Mouse (Mus musculus): ENCODE data around the gene Inpp5b.

DNA sequence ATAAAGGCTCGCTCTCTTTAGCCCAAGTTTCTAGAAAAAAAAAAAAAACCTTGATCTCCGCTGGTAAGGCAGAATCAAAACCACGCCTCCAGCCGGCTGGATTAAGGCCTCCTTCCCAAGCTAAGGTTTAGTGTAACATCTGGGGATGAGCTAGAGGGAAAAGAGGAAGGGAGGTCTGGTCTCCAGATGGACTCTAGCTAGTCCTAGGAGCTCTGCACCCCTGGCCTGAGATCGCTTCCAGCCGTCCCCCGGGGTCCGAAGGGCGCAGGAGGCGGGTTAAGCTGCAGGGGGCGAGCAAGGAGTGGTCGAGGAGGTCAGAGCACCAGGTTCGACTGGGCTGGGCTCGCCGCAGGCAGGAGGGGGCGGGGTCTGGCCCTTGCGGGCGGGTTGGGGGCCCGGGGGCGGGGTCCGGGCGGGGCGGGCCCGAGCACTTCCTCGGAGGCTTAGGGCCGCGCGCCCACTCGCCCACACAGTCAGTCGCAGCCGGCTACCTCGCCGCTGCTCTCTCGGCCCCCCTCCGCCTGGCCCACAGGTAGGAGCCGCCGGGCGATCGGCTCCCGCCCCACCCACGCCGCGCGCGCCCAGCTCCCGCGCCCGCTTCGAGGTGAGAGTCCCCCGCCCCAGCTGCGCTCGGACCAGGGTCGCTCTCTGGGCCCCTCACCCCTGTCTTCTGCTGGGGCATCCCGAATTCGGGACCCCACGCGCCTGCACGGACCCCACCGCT is 41.2 kb upstream of the Inpp5b start, which contains the start of gene Fhl3:
- no peak for TF ChIP-seq GATA1 (IDR thresholded peaks at IDR 0.05; ENCODE audit: borderline replicate concordance, low read length)
- no peak for TF ChIP-seq TAL1 (conservative IDR thresholded peaks at IDR 0.05; ENCODE audit: low read depth, low read length)
- no peak for TF ChIP-seq CTCF (IDR thresholded peaks at IDR 0.05; ENCODE audit: low read depth, low read length)
